Mouse (Mus musculus): ENCODE measurements around the gene Anxa1. TPM values are rescaled to one million over a fixed set of nuclear protein-coding genes. Genes with fewer than 3 reads are reported as not detected.

Anxa1 gene
- total RNA-seq (2021): 10 to 100 TPM; 13.4 to 23.5 TPM
- 0.40 and 0.58 TPM in 2 replicates for polyA plus RNA-seq (2012; rRNA removed)
- long read RNA-seq, transcript Anxa1-201 (13 exons, 1,674 nt): major isoform, 14 of 16 reads
- long read RNA-seq, partial matches to known transcripts: 0 of 16 reads
- long read RNA-seq, other reads (novel, unspliced or antisense): 2 of 16 reads

DNA sequence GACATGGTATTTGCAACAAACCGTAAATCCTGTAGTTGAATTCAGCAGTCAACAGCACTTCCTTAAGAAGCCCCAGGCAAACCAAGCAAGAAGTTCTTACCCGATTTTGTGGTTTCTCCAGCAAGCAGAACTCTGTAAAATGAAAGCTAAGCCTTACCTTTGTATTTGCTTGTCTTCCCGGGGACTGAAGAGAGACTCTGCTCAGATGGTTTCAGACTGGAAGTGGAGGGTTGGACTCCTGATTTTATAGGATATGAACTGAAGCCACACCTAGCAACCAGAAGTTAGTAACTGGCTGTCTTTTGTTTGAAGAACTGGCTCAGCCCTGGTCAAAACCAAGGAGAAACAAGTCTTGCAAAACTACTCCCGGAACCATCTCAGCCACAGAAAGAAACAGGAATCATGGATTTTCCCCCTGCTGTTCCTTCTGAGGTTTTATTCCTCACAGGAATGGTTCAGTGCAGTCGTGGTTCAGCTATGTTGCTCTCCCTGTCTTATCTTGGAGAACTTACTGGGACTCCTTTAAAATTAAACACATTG is at the start of gene Anxa1:
Gene Anxa1 (minus strand): TSS at position 490 of the 540 bp plus-strand sequence.
- DNase-seq: no peak

DNA sequence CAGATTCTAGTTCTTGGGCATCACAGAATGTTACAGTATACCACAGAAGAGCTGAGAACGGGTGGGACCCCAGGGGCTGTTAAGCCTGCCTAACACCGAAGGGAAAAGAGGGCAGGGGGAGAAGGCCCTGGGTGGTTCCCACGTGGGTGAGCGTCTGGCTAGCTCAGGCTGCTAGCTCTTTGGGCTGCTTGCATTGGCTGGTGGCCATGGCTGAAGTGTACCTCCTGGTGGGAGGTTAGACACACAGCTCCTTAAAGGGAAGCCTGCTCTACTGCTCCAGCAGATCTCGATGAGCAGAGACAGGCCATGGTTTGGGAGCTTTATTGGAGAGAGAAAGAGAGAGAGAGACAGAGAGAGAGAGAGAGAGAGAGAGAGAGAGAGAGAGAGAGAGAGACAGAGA is 46.3 kb upstream of the Anxa1 start:
- no peak for DNase-seq

DNA sequence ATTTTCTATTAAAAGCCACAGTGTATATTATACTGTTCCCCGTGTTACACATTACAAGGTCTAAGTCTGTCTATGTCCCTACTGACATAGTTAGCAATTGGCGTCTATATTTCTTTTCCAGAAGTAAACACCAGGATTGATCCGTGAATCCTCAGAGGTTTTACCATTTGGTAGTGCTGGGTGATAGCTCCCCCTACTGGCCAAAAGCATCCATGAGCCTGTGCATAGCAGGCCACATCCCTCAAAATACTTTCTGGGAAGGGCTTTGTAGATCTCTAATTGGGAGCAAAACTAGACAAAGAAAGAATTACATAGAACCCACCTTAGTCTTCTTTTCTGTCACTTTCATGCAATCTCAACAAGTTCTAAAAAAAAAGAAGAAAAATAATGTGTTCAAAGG is 43.8 kb upstream of the Anxa1 start:
- peak; percentile 48 for DNase-seq

DNA sequence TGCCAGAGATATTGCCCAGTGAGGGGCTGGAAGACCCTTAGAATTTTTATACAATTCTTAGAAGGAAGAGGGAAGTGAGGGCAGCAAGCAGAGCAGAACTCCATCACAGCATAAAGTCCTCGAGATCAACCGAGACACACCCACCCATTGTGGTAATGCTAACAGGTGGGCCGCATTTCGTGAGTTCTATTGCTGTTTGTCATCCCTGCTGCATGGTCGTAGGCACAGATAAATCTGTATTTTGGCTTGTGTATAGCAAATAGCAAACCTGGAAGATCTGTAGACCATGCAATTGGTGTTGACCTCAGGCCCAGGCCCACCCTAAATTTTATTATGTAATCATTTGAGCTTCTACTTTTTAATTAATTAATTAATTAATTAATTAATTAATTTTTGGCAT is 43.2 kb upstream of the Anxa1 start:
- DNase-seq: no peak

DNA sequence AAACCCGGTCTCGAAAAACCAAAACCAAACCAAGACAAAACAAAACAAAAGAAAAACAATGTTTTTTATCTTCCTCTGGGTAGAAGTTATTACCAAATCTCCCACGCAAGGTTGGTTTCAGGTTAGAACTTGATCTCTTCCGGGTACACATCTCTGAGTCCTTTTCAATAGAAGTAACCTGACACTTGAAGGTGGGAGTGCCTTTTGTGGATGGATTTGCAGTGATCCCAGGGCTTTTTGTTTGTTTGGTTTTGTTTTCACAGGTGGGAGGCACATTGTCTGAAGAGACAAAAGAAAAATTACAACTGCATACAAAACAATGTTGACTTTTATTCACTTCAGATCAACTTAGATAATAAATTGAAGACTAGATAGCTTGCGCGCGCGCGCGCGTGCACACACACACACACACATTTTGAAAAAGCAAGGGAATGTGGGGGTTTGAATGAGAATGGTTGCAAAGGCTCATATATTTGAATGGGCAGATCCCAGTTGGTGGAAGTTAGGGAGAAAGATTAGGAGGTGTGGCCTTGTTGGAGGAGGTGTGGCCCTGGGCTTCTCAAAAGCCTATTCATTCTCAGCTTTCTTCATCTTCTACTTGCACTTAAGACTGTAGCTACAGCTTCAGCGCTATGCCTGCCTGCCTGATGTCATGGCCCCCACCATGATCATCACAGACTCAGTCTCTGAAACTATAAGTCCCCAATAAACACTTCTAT is 35.9 kb upstream of the Anxa1 start:
- DNase-seq: no peak

DNA sequence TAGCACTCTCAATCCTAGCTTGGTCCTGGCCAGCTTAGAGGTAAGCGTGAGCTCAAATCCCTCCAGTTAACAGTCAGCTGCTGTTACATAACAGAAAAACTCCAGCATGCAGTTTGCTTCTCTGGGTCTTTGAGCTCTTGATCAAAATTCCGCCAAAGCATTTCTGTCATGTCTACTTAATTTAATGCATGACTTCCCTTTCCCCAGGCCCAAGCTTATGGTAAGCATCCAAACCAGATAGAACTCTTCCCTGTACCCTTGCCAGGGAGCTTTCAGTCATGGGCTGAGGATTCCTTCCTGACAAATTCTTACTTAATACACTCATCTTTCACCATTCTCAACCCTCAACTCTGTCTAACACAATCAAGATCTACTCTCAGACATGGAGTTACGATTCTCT is 20.5 kb upstream of the Anxa1 start:
- DNase-seq: no peak

DNA sequence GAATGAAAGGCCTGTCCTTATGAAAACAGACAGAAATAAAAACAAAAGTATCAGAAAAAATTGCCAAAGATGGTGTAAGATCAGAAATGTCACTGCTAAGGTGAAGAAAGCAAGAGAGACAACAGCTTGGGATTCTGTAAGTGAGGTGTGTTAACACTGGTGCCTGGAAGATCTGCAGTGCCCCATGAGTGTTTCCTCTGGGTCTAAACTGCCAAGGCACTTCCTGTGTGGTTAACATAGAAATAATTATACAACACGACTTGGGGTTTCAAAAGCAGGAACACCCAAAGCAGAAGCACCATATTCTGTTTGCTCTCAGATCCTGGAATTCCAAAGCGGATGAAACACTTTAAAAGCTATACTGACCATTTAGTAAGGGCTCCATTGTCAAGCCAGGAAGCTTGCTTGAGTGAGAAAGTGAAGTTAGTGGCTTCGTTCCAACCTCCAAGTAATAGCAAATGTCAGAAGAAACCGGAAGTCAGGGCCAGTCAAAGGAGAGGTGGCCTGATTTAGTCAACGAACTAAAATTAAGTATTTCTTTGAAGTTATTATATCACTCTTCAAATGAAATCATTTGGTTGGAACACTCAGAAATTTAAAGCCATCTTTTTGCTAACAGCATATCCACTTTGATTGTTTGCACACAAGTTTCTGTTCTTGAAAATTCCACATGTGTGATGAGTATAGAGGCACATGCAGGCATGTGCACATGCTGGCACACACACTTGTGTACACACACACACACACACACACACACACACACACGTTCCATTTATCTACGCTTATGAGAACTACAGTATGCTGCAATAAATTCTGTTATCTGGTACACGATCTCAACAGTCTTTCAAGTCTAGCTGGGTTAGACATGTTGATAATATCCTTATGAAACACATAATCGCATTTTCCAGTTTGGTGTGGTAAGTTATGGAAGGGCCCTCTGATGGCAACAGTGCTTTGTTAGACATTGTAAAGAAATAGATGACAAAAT is 19.1 kb upstream of the Anxa1 start:
- no peak for DNase-seq

DNA sequence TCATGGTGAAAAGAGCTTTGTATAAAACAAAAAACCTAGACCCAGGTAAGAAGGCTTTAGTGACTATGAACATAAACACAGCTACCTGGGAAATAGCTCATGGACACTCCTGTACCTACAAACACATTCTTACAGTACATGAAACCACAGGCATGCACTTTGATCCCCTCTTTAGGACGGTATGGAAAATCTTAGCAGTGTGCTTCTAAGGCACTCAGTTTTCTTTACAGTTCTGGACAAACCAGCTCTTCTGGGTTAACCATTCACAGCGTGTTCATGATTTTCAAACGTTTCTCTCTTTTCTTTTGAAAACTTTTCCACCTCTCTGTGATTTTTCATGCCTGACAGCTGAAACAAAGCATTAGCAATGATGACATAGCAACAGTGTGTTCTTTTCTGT is 15.7 kb upstream of the Anxa1 start:
- no peak for DNase-seq

DNA sequence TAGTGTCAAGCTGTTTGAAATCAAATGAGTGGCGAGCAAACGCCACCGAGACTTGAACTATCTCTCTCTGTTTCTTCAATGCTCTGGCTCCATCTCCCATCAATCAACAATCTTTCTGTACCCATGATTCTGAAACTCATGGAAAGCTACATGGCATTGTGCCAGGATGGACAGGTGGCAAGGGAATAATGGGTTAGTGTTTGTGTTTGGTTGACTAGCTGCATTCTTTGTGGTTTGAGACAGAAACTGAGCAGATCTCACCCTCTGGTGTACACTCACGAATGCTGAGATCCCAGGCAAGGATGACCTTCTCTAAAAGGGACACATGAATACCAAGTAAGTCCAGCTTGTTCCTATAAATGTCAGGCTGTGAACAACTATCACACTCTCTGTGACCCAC is 14.3 kb upstream of the Anxa1 start:
- DNase-seq: no peak

DNA sequence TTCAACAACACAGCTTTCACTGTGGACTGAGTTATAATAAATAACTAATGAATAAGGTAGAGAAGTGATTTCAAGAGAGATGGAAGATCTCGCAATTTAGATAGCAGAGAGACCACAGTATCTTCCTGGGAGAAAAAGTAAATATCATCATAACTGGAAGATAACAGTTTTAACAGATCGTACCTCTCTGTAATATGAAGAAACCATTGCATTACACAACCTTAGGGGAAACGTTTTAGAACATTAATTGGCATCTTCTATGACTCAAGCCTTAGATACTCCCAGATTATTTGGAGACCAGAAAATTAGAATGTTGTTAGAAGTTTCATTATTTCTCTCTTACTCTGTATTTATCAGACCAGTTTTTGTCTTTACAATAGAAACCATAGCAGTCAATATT is 13.0 kb upstream of the Anxa1 start:
- DNase-seq: no peak

DNA sequence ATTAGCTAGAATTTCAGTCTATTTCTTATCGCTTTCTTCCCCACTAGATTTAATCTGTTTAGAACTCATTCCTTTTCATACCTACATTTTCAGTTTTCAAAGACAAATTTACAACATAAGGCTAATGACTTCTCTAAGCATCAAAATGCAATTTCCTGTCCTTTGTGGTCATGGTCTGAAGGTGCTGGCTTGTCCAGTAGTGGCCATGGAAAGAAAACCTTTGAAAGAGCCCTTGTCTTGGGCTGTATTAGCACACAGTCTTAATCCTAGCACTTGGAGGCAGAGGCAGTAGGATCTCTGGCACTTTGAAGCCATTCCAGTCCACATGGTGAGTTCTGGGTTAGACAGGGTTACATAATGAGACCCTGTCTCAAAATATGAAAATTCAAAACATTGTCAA is 12.5 kb upstream of the Anxa1 start:
- no peak for DNase-seq

DNA sequence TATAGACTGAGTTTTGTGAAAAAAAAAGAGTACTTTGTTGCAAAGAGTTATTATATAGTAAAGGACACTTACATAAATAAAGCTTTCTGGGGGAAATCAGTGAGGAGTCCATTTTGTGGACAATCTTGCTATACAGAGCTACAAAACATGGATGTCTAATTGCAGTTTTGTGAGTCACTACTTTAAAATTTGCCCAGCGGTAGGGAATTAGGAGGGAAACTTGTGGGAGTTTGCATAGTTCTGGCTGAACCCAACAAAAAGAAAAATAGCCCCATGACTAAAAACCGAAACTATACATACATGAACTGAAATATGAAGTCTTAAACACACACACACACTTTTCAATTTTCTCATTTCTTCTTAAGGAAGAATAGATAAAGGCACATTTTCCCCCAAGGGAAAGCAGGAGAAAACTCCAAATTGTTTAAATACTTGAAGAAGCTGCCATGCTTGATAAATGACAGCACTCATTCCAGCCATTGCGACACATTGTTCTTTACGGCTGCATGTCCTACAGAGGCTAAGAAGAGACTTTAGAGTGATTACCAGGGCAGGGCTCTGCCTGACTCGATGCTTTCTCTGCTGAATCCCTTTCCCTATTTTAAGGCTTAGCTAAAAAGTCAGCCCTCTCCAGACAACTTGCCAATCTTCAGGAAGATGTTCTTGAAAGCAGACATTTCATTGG is 11.9 kb upstream of the Anxa1 start:
- DNase-seq: no peak

DNA sequence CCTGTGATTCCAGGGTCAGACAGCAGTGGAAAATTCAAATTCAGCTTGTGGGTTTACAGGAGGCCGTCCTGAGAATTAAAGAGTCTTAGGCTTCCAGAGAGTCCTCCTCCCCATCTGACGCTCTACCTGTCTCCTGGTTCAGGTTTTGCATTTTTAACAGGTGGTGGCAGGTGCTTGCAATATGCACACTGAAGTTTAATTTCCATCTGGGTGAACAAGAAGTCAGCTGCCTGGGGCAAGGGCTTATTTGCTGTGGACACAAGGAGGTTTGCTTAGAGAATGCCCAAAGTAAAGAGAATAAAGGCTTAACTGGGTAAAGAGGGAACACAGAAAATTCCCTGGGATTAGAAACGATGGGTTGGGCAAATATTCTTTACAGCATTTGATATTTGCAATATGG is 11.2 kb upstream of the Anxa1 start:
- no peak for DNase-seq

DNA sequence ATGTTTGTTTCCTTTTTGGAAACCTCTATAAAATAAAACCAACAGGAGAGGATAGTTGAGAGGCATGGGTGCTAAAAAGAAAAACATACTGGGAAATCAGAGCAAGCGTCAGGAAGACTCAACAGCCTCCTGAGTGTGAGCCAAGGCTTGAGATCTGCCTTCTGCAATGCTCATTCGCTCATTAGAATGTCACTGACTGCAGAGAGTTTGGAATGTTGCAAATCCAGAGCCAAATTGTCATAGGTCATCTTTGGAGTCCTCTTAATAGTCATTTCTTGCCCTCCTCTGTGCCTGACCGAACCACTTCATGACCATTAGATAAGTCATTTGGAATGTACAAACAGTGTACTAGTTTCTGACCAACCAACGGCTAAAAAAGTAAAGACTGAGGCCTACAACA is 8.4 kb upstream of the Anxa1 start:
- no peak for DNase-seq

DNA sequence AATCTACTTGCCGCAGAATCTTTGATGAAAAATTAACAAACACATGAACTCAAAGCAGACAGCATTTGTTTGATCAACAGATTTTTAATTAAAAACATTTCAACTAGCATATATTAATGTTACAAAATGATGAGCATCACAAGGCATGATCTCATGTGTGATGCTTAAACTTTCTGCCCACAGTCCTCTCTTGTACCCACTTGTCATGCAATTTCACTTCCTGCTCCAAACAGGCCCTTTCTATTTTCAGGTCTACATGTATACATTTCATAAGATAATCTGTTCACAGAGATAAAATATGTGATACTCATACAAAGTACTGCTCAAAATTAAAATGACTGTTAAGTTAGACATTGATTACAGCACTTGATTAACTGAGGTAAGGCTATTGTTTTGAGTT is 6.3 kb upstream of the Anxa1 start:
- no peak for DNase-seq

DNA sequence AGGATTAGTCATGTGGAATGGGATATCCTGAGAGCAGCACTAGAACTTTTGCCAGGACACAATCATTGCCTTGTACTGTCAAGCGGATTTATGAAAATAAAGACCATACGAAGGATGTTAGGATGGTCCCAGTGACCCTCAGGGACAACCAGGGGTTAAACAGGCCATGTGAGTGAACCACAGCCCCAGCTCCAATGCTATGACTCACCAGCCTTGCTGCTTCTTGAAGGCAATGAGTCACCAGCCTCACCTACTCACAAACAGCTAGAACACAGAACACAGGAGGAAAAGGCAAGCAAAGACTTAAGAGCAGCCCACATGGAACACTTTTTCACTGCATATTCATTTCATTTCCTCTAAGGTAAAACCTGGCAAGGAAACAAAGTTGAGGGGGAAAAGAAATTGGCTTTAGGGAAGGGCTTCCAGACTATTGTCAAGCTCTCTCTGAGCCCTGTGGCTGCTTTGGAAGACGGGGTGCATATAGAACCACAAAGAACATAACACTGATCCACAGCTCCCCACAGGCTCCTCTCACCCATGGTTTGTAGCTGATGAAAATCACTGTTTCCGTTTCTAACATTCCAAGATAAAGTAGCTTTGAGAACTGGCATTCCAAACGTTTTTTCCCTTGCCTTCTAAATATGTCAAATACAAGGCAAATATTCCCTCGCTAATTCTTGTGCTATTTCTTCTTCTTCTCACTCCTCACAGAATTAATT is 3.0 kb upstream of the Anxa1 start:
- peak; percentile 46 for DNase-seq

DNA sequence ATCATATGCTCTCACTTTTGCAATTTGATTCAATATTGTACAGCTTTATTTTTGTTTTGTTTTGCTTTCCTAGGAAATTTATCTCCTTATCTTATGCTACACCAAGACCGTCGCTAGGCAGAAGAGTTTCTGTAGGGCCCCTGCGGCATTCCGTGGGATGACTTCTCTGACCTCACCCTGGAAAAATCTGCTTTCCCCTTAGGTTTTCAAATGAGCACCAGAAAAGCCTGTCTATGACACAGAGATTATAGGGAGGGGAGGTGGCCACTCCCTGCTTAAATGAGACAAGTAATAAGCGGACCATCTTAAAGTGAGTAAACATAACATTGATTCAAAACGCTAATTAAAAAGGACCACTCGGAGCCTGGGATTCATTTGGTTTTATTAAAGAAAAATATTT is 1.0 kb downstream of the Anxa1 start:
- DNase-seq: no peak

DNA sequence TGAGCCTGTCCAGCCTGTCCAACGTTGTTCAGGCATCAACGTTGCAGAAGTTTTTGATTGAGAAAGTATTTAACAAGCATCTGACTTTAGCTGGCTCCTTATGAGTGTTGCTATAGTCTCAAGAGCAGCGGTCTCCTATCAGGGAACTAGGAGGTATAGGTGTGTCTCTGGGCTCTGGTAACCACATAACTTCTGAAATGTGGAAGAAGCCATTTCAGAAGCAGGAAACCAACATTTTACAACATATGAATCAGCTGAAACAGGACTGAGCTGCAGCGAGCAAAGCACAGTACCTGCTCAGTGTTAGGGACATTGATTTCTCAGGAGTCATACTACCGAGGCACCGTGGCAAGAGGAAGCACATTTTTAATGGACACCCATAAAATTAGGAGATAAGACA is 1.5 kb downstream of the Anxa1 start:
- DNase-seq: no peak

DNA sequence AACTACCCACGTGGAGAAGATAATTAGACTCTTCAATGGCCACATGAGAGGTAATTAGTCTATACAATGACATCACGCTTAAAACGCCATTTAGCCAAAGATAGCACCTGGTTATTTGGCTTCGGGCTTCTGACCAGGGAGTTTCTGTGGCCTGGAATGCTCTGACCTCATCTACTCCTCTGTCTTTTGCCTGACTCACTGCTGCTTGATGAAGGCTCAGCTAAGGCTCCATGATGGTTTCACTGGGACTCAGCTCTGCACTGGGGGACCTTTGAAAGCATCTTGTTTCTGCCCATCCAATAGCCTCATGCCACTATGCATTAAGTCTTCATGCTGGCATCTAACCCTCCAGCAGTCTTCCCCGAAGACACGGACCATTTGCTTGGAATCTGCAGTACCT is 2.5 kb downstream of the Anxa1 start:
- DNase-seq: no peak

DNA sequence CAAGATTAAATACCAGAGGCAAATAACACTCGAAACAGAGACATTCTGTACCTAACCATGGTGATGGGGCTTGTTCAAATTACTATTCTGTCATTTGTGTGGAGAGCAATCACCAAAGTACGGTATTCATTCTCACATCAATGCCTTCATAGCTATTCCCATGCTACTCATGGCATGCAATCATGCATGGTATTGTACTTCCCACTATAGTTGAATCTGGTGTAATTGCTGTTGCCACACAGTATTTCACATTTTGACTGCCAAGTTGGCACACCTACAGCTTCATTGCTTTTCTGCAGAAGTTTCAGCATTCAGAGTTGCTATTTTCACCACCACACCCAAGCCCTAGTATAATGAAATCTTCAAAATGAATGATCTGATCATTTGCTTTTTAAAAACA is 4.4 kb downstream of the Anxa1 start:
- DNase-seq: no peak

DNA sequence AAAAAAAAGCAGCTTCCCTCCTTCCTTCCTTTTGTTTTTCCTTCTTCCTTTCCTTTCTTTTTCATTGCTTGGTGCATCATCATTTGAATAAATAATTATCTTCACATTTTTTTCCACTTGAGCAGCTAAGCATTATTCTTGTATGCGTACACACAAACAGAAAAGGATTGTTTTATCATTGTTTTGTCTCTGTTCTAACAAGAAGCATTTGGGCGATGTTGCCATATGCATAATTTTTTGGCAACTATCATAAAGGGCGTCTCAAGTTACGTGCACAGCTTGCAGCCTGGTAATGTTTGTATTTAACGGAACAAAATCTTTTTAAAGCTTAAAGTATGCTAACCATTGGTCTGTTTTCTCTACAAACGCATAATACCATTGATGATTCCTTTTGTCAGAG is 5.1 kb downstream of the Anxa1 start:
- no peak for DNase-seq
